Mouse (Mus musculus) layer of hippocampus, adult 8-10 months (tissue): ENCODE data around the gene Aldh1l1. TPM values are rescaled to one million over a fixed set of nuclear protein-coding genes. Genes with fewer than 3 reads are reported as not detected.
A peak's percentile ranks its signal among the peaks of the same experiment; 100 is the strongest.

Source experiments
- DNase-seq, 2 experiments: peaks; one replicate each; pipeline ENCODE4 v3.0.0; 2022; ENCODE audit warnings: low spot score in 2 of 2
- total RNA-seq, 4 experiments: library from RNA; stranded (reverse); gene quantifications; 2 replicates each; pipeline ENCODE4 v1.2.4; 2022

The Aldh1l1 gene
- total RNA-seq, 4 experiments from 2014 or later = 40.8 to 52.0 (median 45.5) TPM

- no peak for DNase-seq
These were observed 96.1 kb downstream of the Aldh1l1 start for GRCm38 (mm10) chr6:90582331-90582730.

GRCm38 (mm10) chr6:90588113-90588512, 101.9 kb downstream of the Aldh1l1 start:
- DNase-seq = no peak

- no peak for DNase-seq
These were observed 104.5 kb downstream of the Aldh1l1 start for GRCm38 (mm10) chr6:90590707-90591106.

- no peak for DNase-seq
These were observed 108.7 kb downstream of the Aldh1l1 start for GRCm38 (mm10) chr6:90594972-90595371.

GRCm38 (mm10) chr6:90597060-90597459, 110.8 kb downstream of the Aldh1l1 start:
- DNase-seq = no peak

- peak; percentile 40 to 44 for DNase-seq
These were observed 111.4 kb downstream of the Aldh1l1 start for GRCm38 (mm10) chr6:90597592-90597991.

GRCm38 (mm10) chr6:90598197-90598596, 112.0 kb downstream of the Aldh1l1 start:
- DNase-seq = no peak

GRCm38 (mm10) chr6:90600351-90600750, 114.1 kb downstream of the Aldh1l1 start:
- no peak for DNase-seq

GRCm38 (mm10) chr6:90601736-90602135, 115.5 kb downstream of the Aldh1l1 start:
- no peak for DNase-seq

GRCm38 (mm10) chr6:90602304-90602703, 116.1 kb downstream of the Aldh1l1 start:
- DNase-seq = no peak

GRCm38 (mm10) chr6:90603126-90603525, 116.9 kb downstream of the Aldh1l1 start:
- DNase-seq = no peak

GRCm38 (mm10) chr6:90604130-90604529, 117.9 kb downstream of the Aldh1l1 start:
- no peak for DNase-seq

- peak; percentile 81 to 82 for DNase-seq
These were observed 118.5 kb downstream of the Aldh1l1 start, which contains the start of gene Slc41a3 for GRCm38 (mm10) chr6:90604533-90605297. Gene Slc41a3 (plus strand): TSS chr6:90604725.

GRCm38 (mm10) chr6:90605298-90605665, 119.1 kb downstream of the Aldh1l1 start:
- no peak for DNase-seq

- DNase-seq = peak in 1 of 2 experiments; percentile 63
These were observed 120.3 kb downstream of the Aldh1l1 start for GRCm38 (mm10) chr6:90606538-90606937.

- DNase-seq = peak in 1 of 2 experiments; percentile 42
These were observed 121.0 kb downstream of the Aldh1l1 start for GRCm38 (mm10) chr6:90607196-90607595.

- DNase-seq = no peak
These were observed 122.0 kb downstream of the Aldh1l1 start for GRCm38 (mm10) chr6:90608186-90608585.

GRCm38 (mm10) chr6:90610248-90610647, 124.0 kb downstream of the Aldh1l1 start:
- no peak for DNase-seq

- DNase-seq = no peak
These were observed 127.0 kb downstream of the Aldh1l1 start for GRCm38 (mm10) chr6:90613277-90613676.

GRCm38 (mm10) chr6:90615362-90615761, 129.1 kb downstream of the Aldh1l1 start:
- no peak for DNase-seq

- no peak for DNase-seq
These were observed 129.8 kb downstream of the Aldh1l1 start for GRCm38 (mm10) chr6:90615991-90616390.

GRCm38 (mm10) chr6:90616481-90616880, 130.3 kb downstream of the Aldh1l1 start:
- DNase-seq = no peak

GRCm38 (mm10) chr6:90618274-90618673, 132.0 kb downstream of the Aldh1l1 start:
- DNase-seq = no peak
